Mouse (Mus musculus) midbrain, embryonic 16.5 days (tissue): Measurements from ENCODE around the gene Platr17. TPM values are rescaled to one million over a fixed set of nuclear protein-coding genes. Genes with fewer than 3 reads are reported as not detected.
"Not testable (repeated sequence)": the region's sequence is repeated elsewhere in the genome, so short reads cannot be mapped to it uniquely, and the experiment has no call there.

Experiments used
- ATAC-seq: fragments of 200-750 bp; cut with Nextera tagmentation; 2 replicates; pipeline ENCODE4 v1.8.0; 2017; ENCODE audit warnings: moderate TSS enrichment
- H3K27ac ChIP-seq: fragments of 300-500 bp; sonication (generic); 2 replicates; pipeline ENCODE4 v1.5.1; 2014; ENCODE audit warnings: mild to moderate bottlenecking, low read length, mixed read lengths
- H3K27me3 ChIP-seq: fragments of 300-500 bp; sonication (generic); 2 replicates; pipeline ENCODE4 v1.6.1; 2014; ENCODE audit warnings: low read depth, low read length, mixed read lengths; ENCODE audit not compliant: control insufficient read depth, insufficient read depth
- H3K36me3 ChIP-seq: fragments of 300-500 bp; sonication (generic); 2 replicates; pipeline ENCODE4 v1.6.1; 2014; ENCODE audit warnings: mild to moderate bottlenecking, low read length, moderate library complexity, mixed read lengths; ENCODE audit not compliant: control insufficient read depth, insufficient read depth
- H3K4me1 ChIP-seq: fragments of 300-500 bp; sonication (generic); 2 replicates; pipeline ENCODE4 v1.6.1; 2014; ENCODE audit warnings: mild to moderate bottlenecking, low read length, mixed read lengths; ENCODE audit not compliant: control insufficient read depth, insufficient read depth
- H3K4me2 ChIP-seq: fragments of 300-500 bp; sonication (generic); 2 replicates; pipeline ENCODE4 v1.6.1; 2014; ENCODE audit warnings: mild to moderate bottlenecking, low read length, mixed read lengths
- H3K4me3 ChIP-seq: fragments of 300-500 bp; sonication (generic); 2 replicates; pipeline ENCODE4 v1.5.1; 2014; ENCODE audit warnings: low read depth, mild to moderate bottlenecking, low read length, moderate library complexity, mixed read lengths
- H3K9ac ChIP-seq: fragments of 300-500 bp; sonication (generic); 2 replicates; pipeline ENCODE4 v1.6.1; 2014; ENCODE audit warnings: low read depth, low read length, mixed read lengths
- H3K9me3 ChIP-seq: fragments of 300-500 bp; sonication (generic); replicated peaks from 2 replicates; pipeline ENCODE4 v1.6.1; 2014; ENCODE audit warnings: mild to moderate bottlenecking, low read length, mixed read lengths; ENCODE audit not compliant: control insufficient read depth, poor library complexity, severe bottlenecking
- WGBS: fragments of 180-500 bp; shearing (Covaris S2); extraction: QIAGEN DNeasy Blood & Tissue Kit; methylation state at CpG from one replicate; pipeline ENCODE4 v1.1.7; 2014; 5-methylcytosine and 5-hydroxymethylcytosine counted together
- polyA plus RNA-seq: library from polyadenylated mRNA; unstranded; fragments of >200 nt; fragmentation: Nextera tagmentation; extraction: Ambion mirVana; gene quantifications from 2 replicates; pipeline ENCODE4 v1.2.1, GENCODE M21; 2015

The Platr17 gene
- polyA plus RNA-seq, 1 experiment from 2014 or later = 0.55 TPM

- ATAC-seq = no peak
- H3K9me3 ChIP-seq = no peaks in the 10 kb centered on the region
- H3K4me2 ChIP-seq = no peak overlapping the region
- H3K9ac ChIP-seq = no peak overlapping the region
- H3K27me3 ChIP-seq = no peaks in the 10 kb centered on the region
- H3K4me1 ChIP-seq = peaks cover 18% of the 10 kb centered on the region
- H3K27ac ChIP-seq = no peak overlapping the region
- H3K4me3 ChIP-seq = no peak overlapping the region
- 95% methylated on average over 15 of the region's 15 CpGs for WGBS
- peaks cover 27% of the 10 kb centered on the region for H3K36me3 ChIP-seq
These were observed 38.5 kb downstream of the Platr17 start for GRCm38 (mm10) chr17:33943454-33943853.

- Histone ChIP-seq H3K27me3 (no peaks in the 10 kb centered on the region), H3K4me3 (no peak overlapping the region), H3K4me2 (no peak overlapping the region), H3K36me3 (peaks cover 30% of the 10 kb centered on the region), H3K9me3 (no peaks in the 10 kb centered on the region), H3K27ac (no peak overlapping the region), H3K9ac (no peak overlapping the region), H3K4me1 (peaks cover 26% of the 10 kb centered on the region)
- WGBS = 93% methylated on average over 10 of the region's 10 CpGs
- no peak for ATAC-seq
These were observed 42.6 kb downstream of the Platr17 start for GRCm38 (mm10) chr17:33947430-33948089.

GRCm38 (mm10) chr17:33948090-33948904 lies 43.4 kb downstream of the Platr17 start:
- H3K27ac ChIP-seq = no peak overlapping the region
- no peak overlapping the region for H3K9ac ChIP-seq
- peaks cover 34% of the 10 kb centered on the region for H3K36me3 ChIP-seq
- H3K27me3 ChIP-seq = no peaks in the 10 kb centered on the region
- H3K4me2 ChIP-seq = no peak overlapping the region
- 87% methylated on average over 22 of the region's 22 CpGs for WGBS
- H3K4me3 ChIP-seq = no peak overlapping the region
- H3K9me3 ChIP-seq = no peaks in the 10 kb centered on the region
- no peak for ATAC-seq
- H3K4me1 ChIP-seq = peaks cover 34% of the 10 kb centered on the region

- Histone ChIP-seq H3K27me3 (no peaks in the 10 kb centered on the region), H3K4me1 (peaks cover 40% of the 10 kb centered on the region), H3K9ac (no peak overlapping the region), H3K27ac (no peak overlapping the region), H3K4me3 (no peak overlapping the region), H3K4me2 (no peak overlapping the region; the same call in 1 of the 2 replicates), H3K36me3 (peaks cover 29% of the 10 kb centered on the region), H3K9me3 (no peaks in the 10 kb centered on the region)
- no peak for ATAC-seq
- WGBS = 87% methylated on average over 19 of the region's 19 CpGs
These were observed 44.1 kb downstream of the Platr17 start for GRCm38 (mm10) chr17:33948905-33949537.

- WGBS = 72% methylated on average over 10 of the region's 10 CpGs
- H3K9me3 ChIP-seq = no peaks in the 10 kb centered on the region
- H3K36me3 ChIP-seq = peaks cover 22% of the 10 kb centered on the region; the same call in 1 of the 2 replicates
- H3K4me3 ChIP-seq = peak overlapping the region; percentile 60
- H3K4me2 ChIP-seq = peak overlapping the region; percentile 94
- peak overlapping the region; percentile 84 for H3K9ac ChIP-seq
- H3K27me3 ChIP-seq = no peaks in the 10 kb centered on the region
- ATAC-seq = no peak
- H3K4me1 ChIP-seq = peaks cover 48% of the 10 kb centered on the region
- H3K27ac ChIP-seq = no peak overlapping the region; the same call in 1 of the 2 replicates
These were observed 45.2 kb downstream of the Platr17 start for GRCm38 (mm10) chr17:33950131-33950625.

- peak within 1 kb of the TSS; percentile 89 for H3K27ac ChIP-seq
- no peaks in the 10 kb centered on the region for H3K27me3 ChIP-seq
- H3K9ac ChIP-seq = peak within 1 kb of the TSS; percentile 84
- peaks cover 16% of the 10 kb centered on the region; the same call in 1 of the 2 replicates for H3K36me3 ChIP-seq
- H3K9me3 ChIP-seq = no peaks in the 10 kb centered on the region
- H3K4me1 ChIP-seq = peaks cover 49% of the 10 kb centered on the region
- ATAC-seq = peak; percentile 79
- peak within 1 kb of the TSS; percentile 94 for H3K4me2 ChIP-seq
- 1% methylated on average over 45 of the region's 45 CpGs for WGBS
- H3K4me3 ChIP-seq = peak within 1 kb of the TSS; percentile 60
These were observed 46.3 kb downstream of the Platr17 start, which contains the start of gene B3galt4 for GRCm38 (mm10) chr17:33951021-33951946. B3galt4 (minus strand) TSS chr17:33951488.

GRCm38 (mm10) chr17:33952015-33952414 lies 47.1 kb downstream of the Platr17 start:
- not testable (repeated sequence) for H3K9me3 ChIP-seq, H3K27me3 ChIP-seq, ATAC-seq, H3K9ac ChIP-seq, H3K4me3 ChIP-seq, H3K27ac ChIP-seq
- Histone ChIP-seq H3K4me2 (peak overlapping the region; percentile 94), H3K36me3 (peaks cover 15% of the 10 kb centered on the region; the same call in 1 of the 2 replicates), H3K4me1 (peaks cover 56% of the 10 kb centered on the region)
- 73% methylated on average over 13 of the region's 13 CpGs for WGBS

- Histone ChIP-seq H3K36me3 (peaks cover 15% of the 10 kb centered on the region; the same call in 1 of the 2 replicates), H3K27me3 (no peaks in the 10 kb centered on the region), H3K27ac (no peak overlapping the region), H3K4me2 (no peak overlapping the region), H3K4me3 (no peak overlapping the region), H3K9ac (0 out of 2 replicates have a peak overlapping the region, but pooled peaks have one; percentile 11), H3K4me1 (peaks cover 57% of the 10 kb centered on the region), H3K9me3 (no peaks in the 10 kb centered on the region)
- 87% methylated on average over 4 of the region's 4 CpGs for WGBS
- ATAC-seq = no peak
These were observed 47.9 kb downstream of the Platr17 start for GRCm38 (mm10) chr17:33952879-33953278.
